Mouse (Mus musculus) heart, postnatal 14 days (tissue): ENCODE measurements at regions not wholly inside any gene's neighbourhood (a gene's known extent, or its start where the extent isn't known, plus 50 kb on each side); places are given as distances from the start of the nearest gene placed in this dataset.

Experiments
- DNase-seq, 2 experiments: peaks; one replicate each; pipeline ENCODE4 v3.0.0; 2021 to 2022
- intact Hi-C: fragments of 180-260 bp; cut with DNase I; formaldehyde crosslinking; loops from one replicate; pipeline ENCODE4 v1.15.1; 2025

GRCm38 (mm10) chr10:109486917-109487604 lies 476.3 kb upstream of the Syt1 start:
- intact Hi-C loops = no loop called here

DNA sequence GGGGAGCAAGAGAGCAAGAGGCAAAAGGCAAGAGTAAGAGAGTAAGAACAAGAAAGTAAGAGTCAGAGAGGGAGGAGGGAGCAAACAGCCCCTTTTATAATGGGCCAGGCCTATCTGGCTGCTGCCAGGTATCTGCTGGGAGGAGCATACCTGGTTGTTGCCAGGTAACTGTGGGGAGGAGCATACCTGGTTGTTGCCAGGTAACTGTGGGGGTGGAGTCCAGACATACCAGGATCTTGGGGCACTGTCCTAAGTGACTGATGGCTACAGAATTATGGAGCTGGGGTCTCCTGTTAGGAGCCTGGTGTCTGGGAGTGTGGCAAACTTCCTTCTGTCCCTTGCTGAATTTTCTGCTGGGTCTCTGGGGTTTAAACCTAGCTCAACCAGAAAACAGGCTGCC lies 469.8 kb upstream of the Syt1 start:
- DNase-seq = no peak
- intact Hi-C loops = no loop called here

More at GRCm38 (mm10) chr10:109486917-109487604, 476.3 kb upstream of the Syt1 start:
- DNase-seq = no peak

GRCm38 (mm10) chr10:109479941-109480340 lies 469.2 kb upstream of the Syt1 start:
- intact Hi-C loops = no loop called here
- DNase-seq = no peak

GRCm38 (mm10) chr10:109466516-109466915 lies 455.7 kb upstream of the Syt1 start:
- DNase-seq = no peak
- intact Hi-C loops = no loop called here

- DNase-seq = no peak
- intact Hi-C loops = no loop called here
Measured at GRCm38 (mm10) chr10:109431112-109431511, 420.3 kb upstream of the Syt1 start.

DNA sequence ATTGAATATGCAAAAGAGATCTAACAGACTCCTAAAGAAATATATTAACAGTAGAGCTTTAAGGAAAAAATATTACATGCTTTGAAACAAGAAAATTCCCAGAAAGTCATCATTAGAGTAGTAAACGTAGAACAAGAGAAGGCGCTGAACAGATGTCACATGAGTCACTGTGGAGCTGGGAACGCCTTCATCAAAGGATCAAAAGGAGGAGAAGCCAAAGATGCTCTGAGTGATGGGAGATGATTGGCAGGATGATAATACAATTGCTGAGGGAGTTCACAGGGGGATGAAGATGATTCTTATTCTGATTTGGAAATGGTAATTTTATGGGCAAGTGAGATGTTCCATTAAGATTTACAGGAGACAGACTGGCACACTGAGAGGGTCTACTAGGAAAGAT lies 417.1 kb upstream of the Syt1 start:
- intact Hi-C loops = no loop called here
- no peak for DNase-seq

- no peak for DNase-seq
- intact Hi-C loops = no loop called here
Measured at GRCm38 (mm10) chr10:109407011-109407410, 396.2 kb upstream of the Syt1 start.

GRCm38 (mm10) chr10:109405116-109405685 lies 394.4 kb upstream of the Syt1 start:
- no peak for DNase-seq
- intact Hi-C loops = no loop called here

DNA sequence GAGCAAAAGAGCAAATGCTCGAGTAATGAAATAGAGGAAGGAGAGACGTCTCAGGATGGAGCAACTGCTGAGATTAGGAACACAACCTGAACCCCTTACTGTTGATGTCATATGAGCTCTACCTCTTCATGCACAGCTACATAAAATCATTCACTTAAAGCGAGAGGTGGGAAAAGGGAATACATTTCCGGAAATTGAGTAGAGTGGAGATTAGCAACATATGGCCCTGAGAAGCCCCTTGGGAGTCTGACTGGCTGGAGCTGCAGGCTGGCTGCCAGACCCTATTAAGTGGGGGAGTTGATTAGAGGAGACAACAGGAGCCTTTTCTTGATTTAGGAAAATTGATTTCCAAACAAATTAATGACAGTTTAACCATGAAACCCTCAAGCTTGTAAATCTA lies 373.0 kb upstream of the Syt1 start:
- intact Hi-C loops = no loop called here
- DNase-seq = no peak

DNA sequence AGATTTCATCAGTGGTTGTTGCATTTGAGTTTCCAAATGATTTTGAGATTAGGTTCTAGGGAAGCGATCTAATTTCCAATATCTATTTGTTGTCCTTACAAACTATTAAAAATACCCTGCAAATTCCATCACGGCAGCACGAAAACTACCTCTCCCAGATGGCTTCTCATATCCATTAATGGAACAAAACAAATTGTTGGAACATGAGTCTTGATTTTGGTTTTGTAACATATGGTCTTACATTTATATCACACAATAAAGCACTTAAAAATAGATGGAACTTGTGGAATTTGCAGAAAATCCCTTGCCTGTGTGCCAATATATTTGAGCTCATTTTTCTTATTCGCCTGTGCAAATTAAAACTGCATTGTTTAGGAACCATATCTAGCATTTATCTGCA lies 368.1 kb upstream of the Syt1 start:
- no peak for DNase-seq
- intact Hi-C loops = no loop called here

DNA sequence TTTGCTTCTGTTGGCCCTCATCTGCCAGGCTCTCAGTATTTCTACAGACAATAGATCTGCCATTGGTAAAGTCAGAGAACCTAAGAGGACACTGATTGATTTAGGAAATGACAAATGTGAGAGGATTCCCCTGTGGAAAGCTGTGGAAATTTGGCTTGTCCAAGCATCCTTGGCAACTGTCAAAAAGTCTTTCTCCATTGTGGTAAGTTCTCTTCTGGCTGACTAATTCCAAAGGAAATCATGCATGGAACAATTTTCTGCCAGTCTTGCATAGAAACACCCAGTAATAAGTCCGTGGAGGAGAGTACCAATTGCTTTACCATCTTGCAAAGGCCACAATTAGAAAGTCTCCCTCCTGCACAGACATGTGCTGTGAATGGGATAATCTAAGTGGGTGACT lies 349.4 kb upstream of the Syt1 start:
- intact Hi-C loops = no loop called here
- no peak for DNase-seq

- intact Hi-C loops = no loop called here
- no peak for DNase-seq
Measured at GRCm38 (mm10) chr10:109358812-109359211, 348.0 kb upstream of the Syt1 start.

DNA sequence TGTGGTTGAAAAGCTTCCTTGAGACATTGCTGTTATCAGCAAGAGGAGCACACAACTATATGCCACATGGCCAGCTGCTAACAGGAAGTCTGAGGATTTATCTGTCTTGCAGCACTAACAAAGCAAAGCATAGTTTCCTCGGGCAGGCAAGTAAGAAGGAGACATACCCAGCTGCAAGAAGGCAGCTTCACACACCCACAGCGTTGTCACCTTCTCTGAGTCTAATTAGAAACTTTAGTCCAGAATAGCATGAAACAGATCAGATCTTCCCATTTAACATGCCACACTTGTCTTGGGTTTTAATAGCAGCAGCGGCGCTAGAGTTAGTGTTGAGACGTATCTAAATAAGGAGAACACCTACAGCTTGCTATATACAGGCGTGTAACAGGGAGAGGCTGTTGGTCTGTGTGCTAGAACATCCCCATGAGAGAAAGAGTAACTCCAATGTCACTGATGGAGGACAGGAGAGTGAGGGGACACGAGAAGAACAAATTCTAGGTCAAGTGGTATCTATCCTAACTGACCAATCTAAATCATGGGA lies 322.1 kb upstream of the Syt1 start:
- intact Hi-C loops = no loop called here
- no peak for DNase-seq

DNA sequence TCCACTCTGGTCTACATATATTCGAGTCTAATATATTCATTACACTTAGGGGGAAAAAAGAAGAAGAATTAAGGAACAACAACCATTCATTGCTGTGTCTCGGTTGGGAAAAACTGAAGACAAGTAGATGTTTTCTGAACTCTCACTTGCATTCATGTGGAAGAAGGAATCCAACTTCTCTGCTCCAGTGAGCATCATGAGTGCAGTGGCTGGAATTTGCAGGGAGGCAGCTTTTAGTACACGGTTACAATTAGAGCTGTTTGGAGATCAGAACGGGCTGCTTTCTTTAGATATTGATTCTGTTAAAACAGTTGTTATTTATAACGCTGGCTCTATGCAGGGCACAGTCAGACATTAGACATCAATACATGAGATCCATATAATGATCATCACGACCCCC lies 298.5 kb upstream of the Syt1 start:
- DNase-seq = no peak
- intact Hi-C loops = no loop called here

GRCm38 (mm10) chr10:109300199-109300598 lies 289.4 kb upstream of the Syt1 start:
- intact Hi-C loops = no loop called here
- no peak for DNase-seq

GRCm38 (mm10) chr10:109299785-109300184 lies 289.0 kb upstream of the Syt1 start:
- DNase-seq = no peak
- intact Hi-C loops = no loop called here

DNA sequence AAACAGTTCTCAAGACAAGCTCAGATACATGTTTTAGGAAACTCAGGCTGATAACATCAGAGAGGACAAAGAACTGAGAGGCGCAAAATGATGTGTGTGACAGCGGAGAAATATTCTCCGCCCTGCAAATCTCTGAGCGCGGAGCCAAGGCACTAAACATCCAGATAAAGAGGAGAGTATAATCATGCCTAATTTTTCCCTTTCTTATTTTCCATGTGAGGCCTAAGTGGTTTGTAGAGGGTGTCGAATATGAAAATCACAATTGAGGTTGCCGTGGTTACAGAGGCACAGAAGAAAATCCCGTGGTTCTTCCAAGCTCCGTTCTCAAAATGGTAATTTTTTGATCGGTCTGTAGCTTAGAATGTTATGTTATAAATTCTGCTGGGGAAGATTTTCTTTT lies 272.6 kb upstream of the Syt1 start:
- DNase-seq = no peak
- intact Hi-C loops = no loop called here

DNA sequence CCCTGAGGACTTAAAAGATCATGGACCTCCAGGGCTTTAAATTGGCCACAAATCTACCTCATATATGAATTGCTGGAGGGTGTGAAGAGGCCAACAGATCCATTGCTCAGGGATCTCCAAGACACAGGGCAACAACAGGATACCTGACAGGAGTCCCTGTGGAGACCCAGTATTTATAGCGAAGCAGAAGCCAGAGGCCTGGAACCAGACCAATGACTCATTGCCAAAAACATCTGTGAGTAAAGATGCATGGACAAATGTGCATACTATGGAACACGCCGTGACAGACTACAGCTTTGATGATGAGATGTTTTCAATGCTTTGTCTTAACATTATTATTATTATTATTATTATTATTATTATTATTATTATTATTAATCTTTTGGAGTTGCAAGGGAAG lies 239.0 kb upstream of the Syt1 start:
- no peak for DNase-seq
- intact Hi-C loops = no loop called here

- no peak for DNase-seq
- intact Hi-C loops = no loop called here
Measured at GRCm38 (mm10) chr10:109246328-109246727, 235.5 kb upstream of the Syt1 start.

GRCm38 (mm10) chr10:109237026-109237425 lies 226.2 kb upstream of the Syt1 start:
- DNase-seq = no peak
- intact Hi-C loops = no loop called here

- no peak for DNase-seq
- intact Hi-C loops = no loop called here
Measured at GRCm38 (mm10) chr10:109226989-109227388, 216.2 kb upstream of the Syt1 start.

GRCm38 (mm10) chr10:109188761-109189503 lies 178.2 kb upstream of the Syt1 start:
- no peak for DNase-seq
- intact Hi-C loops = no loop called here
